Mouse (Mus musculus) embryonic fibroblast, embryonic 13.5 days (primary cell): ENCODE data around the gene Dok1. TPM values are rescaled to one million over a fixed set of nuclear protein-coding genes. Genes with fewer than 3 reads are reported as not detected.

Source experiments
- H3K27ac ChIP-seq: 2 replicates; pipeline ENCODE4 v1.5.1; 2012; ENCODE audit warnings: low read length, control low read depth, inconsistent platforms; ENCODE audit not compliant: insufficient read depth
- H3K4me1 ChIP-seq: 2 replicates; pipeline ENCODE4 v1.6.1; 2011; ENCODE audit warnings: low read length; ENCODE audit not compliant: control insufficient read depth, insufficient read depth
- H3K4me3 ChIP-seq: 2 replicates; pipeline ENCODE4 v1.5.1; 2011; ENCODE audit warnings: mild to moderate bottlenecking, control low read depth, low read length; ENCODE audit not compliant: insufficient read depth
- CTCF ChIP-seq: IDR thresholded peaks from 2 replicates; pipeline ENCODE4 v1.5.1; 2011; ENCODE audit warnings: mild to moderate bottlenecking, control low read depth, low read length, moderate library complexity, borderline replicate concordance; ENCODE audit not compliant: insufficient read depth
- POLR2A ChIP-seq: IDR thresholded peaks from 2 replicates; pipeline ENCODE4 v1.6.1; 2011; ENCODE audit warnings: low read depth, mild to moderate bottlenecking, control low read depth, low read length, moderate library complexity
- polyA plus RNA-seq: library from polyadenylated mRNA; stranded (reverse); fragments of >200 nt; gene quantifications from 2 replicates; pipeline ENCODE4 v1.2.4, GENCODE M21; 2011; ENCODE audit warnings: low read depth; ENCODE audit not compliant: missing spikeins, insufficient read length

Dok1 gene
- polyA plus RNA-seq, 1 experiment, result 37.9 TPM

DNA sequence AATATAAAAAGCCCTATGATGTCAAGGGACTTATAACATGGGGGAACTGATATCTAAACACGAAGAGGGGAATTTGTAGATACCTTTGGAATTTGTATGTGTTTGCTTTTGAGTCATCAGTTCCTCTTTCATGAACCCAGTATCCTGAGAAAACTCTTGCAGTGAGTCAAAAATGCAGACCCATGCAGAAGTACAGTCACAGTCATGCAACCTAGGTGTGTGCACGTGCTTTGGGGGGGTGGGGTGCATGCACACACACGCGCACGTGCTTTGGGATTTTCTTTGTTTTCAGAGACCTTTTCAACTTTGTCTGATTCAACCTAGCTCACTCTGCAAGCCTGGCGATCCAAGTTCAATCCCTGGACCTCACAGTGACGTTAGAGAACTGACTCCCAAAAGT is 38.9 kb downstream of the Dok1 start:
- TF ChIP-seq CTCF (no peak), POLR2A (no peak)
- Histone ChIP-seq H3K4me1 (peaks cover 4% of the 10 kb centered on the region; the same call in 1 of the 2 replicates), H3K4me3 (no peak overlapping the region), H3K27ac (no peak overlapping the region)

DNA sequence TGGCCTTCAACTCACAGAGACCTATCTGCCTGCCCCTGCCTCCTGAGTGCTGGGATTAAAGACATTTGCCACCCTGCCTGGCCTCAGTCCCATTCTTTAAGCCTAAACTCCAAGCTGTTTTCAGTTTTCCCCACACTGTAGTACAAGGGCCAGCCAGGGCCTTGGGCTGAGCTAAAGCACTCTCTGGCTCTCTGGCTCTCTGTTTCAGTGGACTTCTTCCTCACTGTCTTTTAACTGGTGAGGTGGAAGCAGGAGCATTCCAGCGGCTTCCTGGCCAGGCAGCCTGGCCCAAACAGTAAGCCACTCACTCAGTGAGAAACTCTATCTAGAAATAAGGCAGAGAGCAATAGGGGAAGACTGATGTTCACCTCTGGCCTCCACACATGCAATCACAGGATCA is 39.6 kb downstream of the Dok1 start:
- TF ChIP-seq CTCF (no peak), POLR2A (no peak)
- Histone ChIP-seq H3K4me3 (no peak overlapping the region), H3K27ac (no peak overlapping the region), H3K4me1 (peaks cover 4% of the 10 kb centered on the region; the same call in 1 of the 2 replicates)

DNA sequence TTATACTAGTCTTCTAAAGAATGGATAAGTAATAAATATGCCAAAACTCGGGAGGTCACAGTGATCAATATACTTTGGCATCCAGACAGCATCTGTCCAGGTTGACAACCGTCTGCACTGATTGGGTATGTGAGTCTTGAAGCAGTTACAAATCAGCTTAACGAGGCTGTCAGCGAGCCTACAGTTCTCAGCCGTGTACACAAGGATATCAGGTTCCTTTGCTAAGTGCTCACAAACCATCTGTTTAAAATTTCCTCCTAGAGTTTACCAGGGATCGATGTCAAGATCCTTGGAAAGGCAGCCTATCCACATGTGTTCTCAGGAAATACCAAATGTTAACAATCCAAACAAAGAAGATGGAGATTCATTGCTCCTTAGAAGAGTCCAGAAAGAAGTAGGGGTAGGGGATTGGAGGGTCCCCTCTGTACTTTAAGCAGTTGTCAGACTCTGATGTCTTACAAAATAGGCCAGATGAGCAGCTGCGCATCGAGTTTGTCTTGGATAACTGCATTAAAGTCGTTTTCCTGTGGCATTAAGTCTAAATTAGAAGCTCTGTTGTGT is 45.8 kb downstream of the Dok1 start:
- Histone ChIP-seq H3K4me1 (0 out of 2 replicates have a peak, but pooled peaks cover 2% of the 10 kb centered on the region), H3K27ac (peak overlapping the region; percentile 68; the same call in 1 of the 2 replicates), H3K4me3 (no peak overlapping the region)
- TF ChIP-seq CTCF (no peak), POLR2A (no peak)

Other genes with a start within 250 kb of the Dok1 start
- gene Sema4f, start 93.7 kb downstream of the Dok1 start, polyA plus RNA-seq, result 1.3 and 2.7 TPM in 2 replicates
- 0.78 TPM in 1 of 2 replicates, not detected in the other for gene M1ap, start 86.6 kb downstream of the Dok1 start, polyA plus RNA-seq
- gene Loxl3, start 702 bp upstream of the Dok1 start, polyA plus RNA-seq, result 124 and 241 TPM in 2 replicates
- gene Aup1, start 21.1 kb upstream of the Dok1 start, polyA plus RNA-seq, result 129 and 133 TPM in 2 replicates
- gene Htra2, start 21.8 kb upstream of the Dok1 start, polyA plus RNA-seq, result 56.3 and 60.8 TPM in 2 replicates
- gene Dqx1, start 24.4 kb upstream of the Dok1 start, polyA plus RNA-seq, result 0.25 and 0.84 TPM in 2 replicates
- not detected in 2 replicates for gene Tlx2, start 36.8 kb upstream of the Dok1 start, polyA plus RNA-seq
- 12.1 and 15.2 TPM in 2 replicates for gene Pcgf1, start 44.4 kb upstream of the Dok1 start, polyA plus RNA-seq
- gene Lbx2, start 52.9 kb upstream of the Dok1 start, polyA plus RNA-seq, result not detected in 2 replicates
- gene Ccdc142, start 68.1 kb upstream of the Dok1 start, polyA plus RNA-seq, result 0.60 TPM in 1 of 2 replicates, not detected in the other
- gene Gm42688, start 68.1 kb upstream of the Dok1 start, polyA plus RNA-seq, result 1.2 and 1.9 TPM in 2 replicates
- gene Mrpl53, start 75.6 kb upstream of the Dok1 start, polyA plus RNA-seq, result 41.9 and 42.7 TPM in 2 replicates
- 28.0 TPM in 2 replicates for gene Mogs, start 82.0 kb upstream of the Dok1 start, polyA plus RNA-seq
- gene Wbp1, start 88.1 kb upstream of the Dok1 start, polyA plus RNA-seq, result 37.3 and 44.5 TPM in 2 replicates
- gene Ino80b, start 92.0 kb upstream of the Dok1 start, polyA plus RNA-seq, result 6.6 and 7.4 TPM in 2 replicates
- gene Rtkn, start 102.0 kb upstream of the Dok1 start, polyA plus RNA-seq, result 13.4 and 15.4 TPM in 2 replicates
- gene Wdr54, start 122.9 kb upstream of the Dok1 start, polyA plus RNA-seq, result 5.4 TPM in 2 replicates
- 0.51 and 0.70 TPM in 2 replicates for gene 1700003E16Rik, start 122.9 kb upstream of the Dok1 start, polyA plus RNA-seq
- gene Dctn1, start 132.4 kb upstream of the Dok1 start, polyA plus RNA-seq, result 92.5 and 98.8 TPM in 2 replicates
- not detected in 2 replicates for gene Slc4a5, start 186.4 kb upstream of the Dok1 start, polyA plus RNA-seq